Mouse (Mus musculus): ENCODE data around the gene Slc7a7. TPM values are rescaled to one million over a fixed set of nuclear protein-coding genes. Genes with fewer than 3 reads are reported as not detected.
A peak's percentile ranks its signal among the peaks of the same experiment; 100 is the strongest.

The Slc7a7 gene
- 1 to 10 TPM; 1.7 to 2.8 TPM for total RNA-seq (2021)

DNA sequence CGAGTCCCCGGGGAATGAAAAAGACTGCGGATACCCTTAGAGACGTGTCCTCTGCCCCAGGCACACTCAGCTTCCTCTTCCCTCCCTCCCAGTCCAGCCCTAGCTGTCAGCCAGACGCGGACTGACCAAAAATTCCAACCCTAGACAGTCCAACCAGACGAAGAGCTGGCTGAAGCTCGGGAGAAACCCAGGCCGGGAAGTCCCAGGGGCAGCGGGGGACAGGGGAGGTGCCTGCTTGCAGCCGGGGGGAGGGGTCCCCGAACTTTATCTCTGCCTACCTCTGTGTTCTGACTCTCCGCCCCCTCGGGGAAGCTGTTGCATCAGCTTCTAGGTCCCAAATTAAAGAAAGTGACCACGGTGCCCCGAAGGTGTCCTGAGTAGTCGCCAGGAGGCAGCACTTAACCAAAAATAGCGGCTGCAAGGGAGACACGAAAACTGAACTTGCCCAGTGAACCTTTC is at the start of gene Slc7a7:
Gene Slc7a7, minus strand, starts transcription at position 158 of the 459 bp plus-strand sequence.
- intact Hi-C loops (cut with DNase I) = no loop called here
- DNase-seq (ENCODE audit: low spot score in 2 of 2) = no peak

DNA sequence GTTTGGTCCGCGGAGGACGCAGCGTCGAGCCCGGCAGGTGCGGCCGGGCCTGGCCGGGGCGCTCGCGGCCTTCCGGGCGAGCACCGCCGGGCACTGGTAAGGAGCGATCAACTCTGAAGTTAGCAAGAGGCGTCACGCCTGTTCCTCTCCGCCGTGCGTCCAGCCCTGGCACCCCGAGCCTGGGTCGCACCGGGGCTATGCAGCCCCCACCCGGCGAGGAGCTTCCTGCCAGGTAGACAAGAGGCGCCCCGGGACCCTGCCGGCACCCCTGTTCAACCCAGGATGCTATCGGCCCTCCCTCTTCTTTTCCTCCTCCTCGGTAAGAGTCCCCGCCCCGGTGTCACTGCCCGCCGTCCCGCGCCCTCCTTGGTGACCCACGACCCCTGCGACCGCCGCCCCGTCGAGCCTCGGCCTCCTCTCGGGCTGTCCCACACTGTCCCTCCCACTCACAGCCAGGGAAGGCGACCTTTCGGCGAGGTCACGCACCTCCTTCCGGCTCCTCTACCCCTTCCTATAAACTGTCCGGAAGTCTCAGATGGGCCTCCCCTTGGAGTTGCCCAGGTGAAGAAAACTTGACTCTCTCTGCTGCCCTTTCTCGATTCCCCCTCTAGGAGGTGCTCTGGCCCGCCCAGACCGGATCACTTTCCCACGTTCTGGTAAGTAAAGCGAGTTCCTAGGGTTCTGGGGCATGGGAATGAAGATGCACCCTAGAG is 46.9 kb upstream of the Slc7a7 start:
- DNase-seq (ENCODE audit: low spot score in 2 of 2) = peak in 1 of 2 experiments; percentile 29
- intact Hi-C loops (cut with DNase I) = loop anchor here (2.0 kb wide), 2 partner anchors 14 to 28 kb away; no protein-coding TSS in a partner anchor

DNA sequence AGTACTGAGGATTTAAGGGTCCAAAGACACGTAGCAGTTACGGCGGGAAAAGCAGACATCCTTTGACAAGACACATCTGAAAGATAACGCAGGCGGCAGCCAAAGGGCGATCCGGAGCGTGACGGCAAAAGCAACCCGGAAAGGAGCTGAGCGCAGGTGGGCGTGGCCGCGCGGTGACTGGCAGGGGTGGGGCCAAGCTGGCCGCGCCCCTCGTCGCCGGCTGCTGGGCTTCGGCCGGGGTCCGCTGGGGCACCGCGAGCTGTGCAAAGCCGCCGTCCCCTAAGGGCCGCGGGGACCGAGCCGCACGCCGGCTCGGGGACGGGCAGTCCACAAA is 46.3 kb upstream of the Slc7a7 start, which contains the start of gene Lrp10:
Gene Lrp10, plus strand, starts transcription at position 179 of the 334 bp plus-strand sequence.
- DNase-seq (ENCODE audit: low spot score in 2 of 2) = peak; percentile 82 to 85
- intact Hi-C loops (cut with DNase I) = loop anchor here (2.0 kb wide), 2 partner anchors 15 to 29 kb away; no protein-coding TSS in a partner anchor

DNA sequence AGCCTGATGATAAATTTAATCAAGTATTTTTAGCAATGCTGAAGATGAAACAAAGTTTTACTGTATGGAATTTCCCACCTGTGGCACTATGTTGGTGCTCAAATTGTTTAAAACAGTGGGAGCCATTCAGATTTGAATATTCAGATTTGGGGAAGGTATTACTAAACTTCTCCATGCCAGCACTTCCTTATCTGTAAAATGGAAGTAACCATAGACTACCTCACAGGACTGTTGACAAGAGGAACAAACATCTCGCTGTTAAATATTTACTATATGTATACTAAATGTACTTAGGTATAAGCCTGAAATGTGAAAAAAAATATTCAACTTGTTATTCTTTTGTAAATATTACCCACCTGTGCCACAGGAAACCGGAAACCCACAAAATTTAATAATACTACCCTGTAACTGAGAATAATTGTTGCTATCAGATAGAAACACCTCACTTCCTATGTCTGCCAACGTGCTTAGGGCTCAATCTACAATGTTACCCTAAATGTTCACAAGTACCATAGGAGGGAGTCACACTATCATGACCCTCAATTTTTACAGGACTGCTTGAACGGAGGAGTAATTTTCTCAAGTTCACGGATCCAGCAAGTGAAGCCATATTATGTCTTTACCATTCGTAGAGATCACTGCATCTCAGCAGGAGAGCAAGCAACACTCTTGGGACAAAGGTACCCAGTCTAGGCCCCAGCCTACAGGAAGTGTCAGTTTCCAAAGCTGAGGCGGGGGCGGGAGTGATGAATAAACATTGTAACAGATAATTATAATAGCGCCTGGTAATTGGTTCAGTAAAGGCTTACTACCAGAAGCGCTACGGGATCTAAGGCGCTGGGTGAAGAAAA is 45.8 kb upstream of the Slc7a7 start:
- no peak for DNase-seq (ENCODE audit: low spot score in 2 of 2)
- intact Hi-C loops (cut with DNase I) = no loop called here

DNA sequence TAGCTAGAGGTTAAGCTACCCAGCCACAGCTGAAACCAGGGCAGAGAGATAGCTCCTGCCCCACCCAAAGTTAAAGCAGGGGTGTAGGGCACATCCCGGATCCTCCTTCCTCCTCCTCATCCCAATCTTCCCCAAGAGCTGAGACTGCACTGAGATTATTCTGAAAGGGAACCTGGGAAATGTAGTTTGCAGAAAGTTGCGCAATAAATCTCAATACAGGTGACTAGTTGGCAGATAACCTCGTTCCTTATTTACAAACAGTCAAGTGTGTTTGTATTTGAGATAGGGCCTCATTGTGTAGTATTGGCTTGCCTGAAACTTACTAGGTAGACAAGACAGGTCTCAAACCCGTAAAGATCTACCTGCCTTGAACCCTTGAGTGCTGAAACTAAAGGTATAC is 44.6 kb upstream of the Slc7a7 start:
- no peak for DNase-seq (ENCODE audit: low spot score in 2 of 2)
- intact Hi-C loops (cut with DNase I) = no loop called here

DNA sequence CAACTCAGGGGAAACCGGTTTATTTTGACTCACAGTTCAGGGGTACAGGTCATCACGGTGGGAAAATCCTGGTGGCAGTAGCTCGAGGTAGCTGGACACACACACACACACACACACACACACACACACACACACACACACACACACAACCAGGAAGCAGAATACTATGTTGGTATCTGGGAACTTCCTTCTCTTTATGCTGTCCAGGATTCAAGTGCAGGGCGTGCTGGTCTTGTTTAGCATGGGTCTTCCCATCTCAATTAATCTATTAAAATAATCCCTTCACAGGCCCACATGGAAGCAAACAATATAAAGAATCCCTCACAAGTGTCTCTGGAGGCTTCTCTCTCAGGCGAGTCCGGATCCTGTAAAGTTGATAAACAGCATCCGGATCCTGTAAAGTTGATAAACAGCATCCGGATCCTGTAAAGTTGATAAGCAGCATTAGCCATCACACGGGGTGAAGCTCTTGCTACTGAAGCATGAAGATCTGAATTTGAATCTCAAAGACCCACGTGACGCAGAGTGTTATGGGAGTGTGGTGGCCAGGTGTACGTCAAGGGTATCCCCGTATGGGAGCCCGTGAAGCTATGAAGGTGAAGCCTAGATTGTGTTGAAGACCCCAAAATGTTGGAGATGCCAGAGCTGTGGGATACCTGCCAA is 40.5 kb upstream of the Slc7a7 start:
- intact Hi-C loops (cut with DNase I) = loop anchor here (2.0 kb wide), 1 partner anchor 53 kb away; no protein-coding TSS in a partner anchor
- no peak for DNase-seq (ENCODE audit: low spot score in 2 of 2)

DNA sequence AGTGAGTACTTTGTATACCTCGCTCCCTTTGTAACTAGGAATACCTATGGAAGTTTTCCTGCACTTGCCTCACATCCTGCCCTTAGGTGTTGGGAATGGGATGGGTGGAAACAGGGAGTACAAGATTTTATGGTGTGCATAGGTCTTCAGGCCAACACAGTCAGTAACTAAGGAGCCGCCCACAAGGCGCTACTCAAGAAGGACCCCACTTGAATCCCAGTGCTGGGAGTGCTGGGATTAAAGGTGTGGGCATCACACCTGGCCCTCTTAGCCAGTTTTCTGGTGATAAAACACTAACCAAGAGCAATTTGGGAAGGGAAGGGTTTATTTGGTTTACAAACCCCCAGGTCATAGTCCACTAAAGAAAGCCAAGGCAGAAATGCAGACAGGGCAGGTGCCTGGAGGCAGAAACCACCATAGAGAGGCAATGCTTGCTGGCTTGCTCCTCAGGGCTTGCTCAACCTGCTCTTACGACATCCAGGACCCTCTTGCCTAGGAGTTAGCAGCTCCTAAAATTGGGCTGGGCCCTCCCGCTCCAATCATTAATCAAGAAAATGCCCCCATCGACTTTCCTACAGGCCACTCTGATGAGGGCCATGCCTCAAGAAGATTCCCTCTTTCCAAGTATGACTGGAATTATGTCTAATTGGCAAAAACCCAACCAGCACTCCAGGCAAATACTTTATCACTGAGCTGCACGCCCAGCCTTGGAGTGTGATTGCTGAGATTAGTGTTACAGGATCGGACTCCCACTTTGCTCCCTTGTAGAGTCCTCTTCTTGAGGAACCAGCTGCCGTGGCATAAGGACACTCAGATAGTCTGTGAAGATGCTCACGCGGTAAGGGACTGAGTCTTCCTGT is 37.3 kb upstream of the Slc7a7 start:
- DNase-seq (ENCODE audit: low spot score in 2 of 2) = no peak

DNA sequence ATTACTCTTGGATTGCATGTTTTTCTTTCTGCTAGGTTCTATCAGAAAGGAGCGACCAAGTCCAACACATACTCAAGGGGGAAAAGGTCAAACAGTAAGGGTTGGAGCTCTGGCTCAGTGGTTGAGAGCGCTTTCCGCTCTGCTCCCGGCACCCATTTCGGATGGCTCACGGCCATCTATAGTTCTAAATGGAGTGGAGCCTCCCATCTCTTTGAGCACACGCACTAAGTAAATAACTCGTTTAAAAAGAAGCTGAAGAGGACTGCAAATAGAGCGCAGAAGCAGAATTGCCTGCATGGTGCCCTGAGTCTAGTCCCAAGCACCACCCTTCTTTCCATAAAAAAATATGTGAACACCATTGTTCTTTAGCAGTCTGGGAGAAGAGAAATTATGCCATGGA is 36.0 kb upstream of the Slc7a7 start:
- intact Hi-C loops (cut with DNase I) = no loop called here

More for the DNA sequence above, 37.3 kb upstream of the Slc7a7 start:
- intact Hi-C loops (cut with DNase I) = no loop called here

DNA sequence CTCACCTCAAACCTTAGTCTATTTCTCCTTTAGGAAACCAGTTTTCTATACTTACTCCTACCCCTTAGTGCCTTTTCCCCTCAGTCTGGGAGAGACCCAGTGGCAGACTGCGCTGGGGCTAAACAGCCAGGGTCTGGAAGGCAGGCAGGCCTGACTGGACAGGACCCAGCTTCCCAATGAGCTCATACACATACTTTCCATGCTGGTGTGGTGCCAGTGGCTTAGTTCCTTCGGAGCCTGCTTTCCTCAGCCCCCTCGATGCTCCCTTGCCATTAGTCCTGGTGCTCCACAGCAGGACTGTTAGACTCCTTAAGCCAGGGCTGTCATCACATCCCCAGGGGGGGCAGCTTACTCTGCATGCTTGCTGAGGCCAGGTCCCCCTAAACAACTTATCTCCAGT is 27.9 kb upstream of the Slc7a7 start:
- intact Hi-C loops (cut with DNase I) = loop anchor here (5.0 kb wide), 1 partner anchor 383 kb away; no protein-coding TSS in a partner anchor
- no peak for DNase-seq (ENCODE audit: low spot score in 2 of 2)

More for the DNA sequence above, 36.0 kb upstream of the Slc7a7 start:
- DNase-seq (ENCODE audit: low spot score in 2 of 2) = no peak

DNA sequence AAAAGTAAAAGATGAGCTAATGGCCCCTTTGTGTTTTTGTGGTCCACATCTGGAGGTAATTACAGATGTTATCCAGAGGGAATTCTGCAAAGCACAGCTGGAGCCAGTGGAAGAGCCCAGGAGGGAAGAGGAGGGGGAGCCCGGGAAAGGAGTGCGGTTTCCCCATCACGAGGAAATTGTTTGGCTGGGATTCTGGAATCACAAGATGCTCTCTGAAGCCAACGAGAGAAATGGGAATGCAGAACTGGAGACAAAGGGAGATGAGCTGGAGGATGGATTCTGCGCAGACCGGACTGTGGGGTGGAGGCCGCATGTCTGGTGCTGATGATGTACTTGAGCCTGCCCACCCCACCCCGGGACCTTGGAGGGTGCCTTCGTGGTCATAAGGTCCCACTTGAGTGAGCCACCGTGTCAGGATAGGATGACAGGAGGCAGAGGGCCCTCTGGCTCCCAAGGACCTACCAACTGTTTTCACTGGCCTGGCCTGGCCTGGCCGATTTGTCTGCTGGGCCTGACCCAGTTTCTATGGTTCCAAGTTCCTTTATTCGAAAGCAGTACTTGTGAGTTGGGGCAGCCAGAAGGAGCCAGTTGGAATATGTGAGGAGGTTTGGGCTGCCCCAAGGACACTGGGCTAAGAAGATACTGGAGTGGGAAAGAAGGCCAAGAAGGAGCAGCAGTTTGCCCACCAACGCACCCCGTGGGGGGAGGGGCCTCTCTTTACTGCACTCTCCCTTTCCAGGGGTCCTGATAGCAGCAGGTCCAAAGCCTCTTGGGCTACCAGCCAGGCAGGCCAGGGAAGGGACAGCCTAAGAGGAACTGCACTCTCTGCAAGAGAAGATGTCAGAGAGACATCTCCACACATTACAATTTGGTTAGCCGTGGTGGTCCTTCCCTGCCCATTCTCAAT is 26.4 kb upstream of the Slc7a7 start:
- intact Hi-C loops (cut with DNase I) = loop anchor here (5.0 kb wide), 1 partner anchor 33 kb away; the partner anchor contains the start of gene Rem2
- DNase-seq (ENCODE audit: low spot score in 2 of 2) = no peak

DNA sequence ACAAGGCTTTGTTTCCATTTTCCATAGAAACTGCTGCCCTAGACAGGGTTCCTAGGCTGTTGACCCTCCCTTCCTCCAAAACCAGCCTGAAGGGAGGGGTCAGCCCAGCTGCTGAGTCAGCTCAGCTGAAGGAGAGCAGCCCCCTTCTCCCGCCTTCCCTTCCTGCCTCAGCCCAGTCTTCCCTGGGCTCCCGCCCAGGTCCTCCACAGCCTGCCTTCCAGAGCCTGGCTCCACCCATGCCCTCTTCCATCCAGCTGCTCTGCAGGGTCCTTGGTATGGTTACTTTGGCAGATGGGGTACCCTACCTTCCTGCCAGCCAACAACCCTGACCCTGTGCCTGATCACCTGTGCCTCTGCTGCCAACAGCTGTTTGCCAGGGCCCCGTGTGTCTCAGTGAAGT is 25.6 kb upstream of the Slc7a7 start:
- intact Hi-C loops (cut with DNase I) = loop anchor here (5.0 kb wide), 1 partner anchor 34 kb away; the partner anchor contains the start of gene Rem2
- no peak for DNase-seq (ENCODE audit: low spot score in 2 of 2)

DNA sequence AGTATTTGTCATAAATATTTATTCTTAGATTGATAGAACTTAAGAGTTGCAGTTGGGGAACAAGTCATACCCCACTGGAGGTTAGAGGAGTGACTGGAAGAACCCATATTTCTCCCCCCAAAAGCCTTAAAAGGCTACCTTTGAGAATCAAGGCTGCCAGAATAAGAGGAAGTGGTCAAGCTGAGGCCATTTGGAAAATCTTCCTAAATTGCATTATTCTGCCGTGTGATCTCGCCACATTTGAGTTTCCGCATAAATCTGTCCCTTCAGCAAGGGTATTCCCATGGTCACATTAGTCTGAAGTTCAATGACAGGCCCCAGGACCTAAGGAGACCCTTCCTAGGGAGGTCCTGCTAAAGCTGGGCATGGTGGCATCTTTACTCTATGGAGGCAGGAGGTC is 25.0 kb upstream of the Slc7a7 start:
- intact Hi-C loops (cut with DNase I) = loop anchor here (5.0 kb wide), 1 partner anchor 35 kb away; the partner anchor contains the start of gene Rem2
- no peak for DNase-seq (ENCODE audit: low spot score in 2 of 2)

DNA sequence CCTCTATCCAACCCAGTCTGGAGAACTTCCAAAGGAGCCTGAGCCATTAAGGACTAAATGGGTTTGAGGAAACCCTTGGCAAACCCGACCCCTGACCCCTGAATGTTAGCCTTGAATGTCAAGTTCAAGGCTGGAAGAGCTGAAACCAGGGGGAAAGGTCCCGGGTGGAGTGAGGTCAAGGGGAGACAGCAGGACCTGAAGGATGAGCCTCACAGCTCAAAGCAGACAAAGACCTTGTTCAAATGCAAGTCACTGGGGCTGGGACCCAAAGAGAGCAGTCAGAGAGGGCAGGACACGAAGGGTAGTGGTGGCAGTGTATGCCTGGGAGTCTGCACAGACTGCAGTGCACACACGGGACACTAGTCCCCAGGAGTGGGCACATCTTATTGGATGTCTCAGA is 23.8 kb upstream of the Slc7a7 start:
- no peak for DNase-seq (ENCODE audit: low spot score in 2 of 2)
- intact Hi-C loops (cut with DNase I) = loop anchor here (5.0 kb wide), 1 partner anchor 36 kb away; the partner anchor contains the start of gene Rem2

DNA sequence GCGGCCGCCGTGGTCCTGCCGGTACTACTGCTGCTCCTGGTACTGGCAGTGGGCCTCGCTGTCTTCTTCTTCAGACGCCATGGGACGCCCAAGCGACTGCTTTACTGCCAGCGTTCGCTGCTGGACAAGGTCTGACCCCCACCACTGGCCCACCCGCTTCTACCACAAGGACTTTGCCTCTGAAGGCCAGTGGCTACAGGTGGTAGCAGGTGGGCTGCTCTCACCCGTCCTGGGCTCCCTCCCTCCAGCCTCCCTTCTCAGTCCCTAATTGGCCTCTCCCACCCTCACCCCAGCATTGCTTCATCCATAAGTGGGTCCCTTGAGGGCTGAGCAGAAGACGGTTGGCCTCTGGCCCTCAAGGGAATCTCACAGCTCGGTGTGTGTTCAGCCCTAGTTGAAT is 23.0 kb upstream of the Slc7a7 start:
- DNase-seq (ENCODE audit: low spot score in 2 of 2) = no peak
- intact Hi-C loops (cut with DNase I) = loop anchor here (5.0 kb wide), 1 partner anchor 37 kb away; the partner anchor contains the start of gene Rem2

DNA sequence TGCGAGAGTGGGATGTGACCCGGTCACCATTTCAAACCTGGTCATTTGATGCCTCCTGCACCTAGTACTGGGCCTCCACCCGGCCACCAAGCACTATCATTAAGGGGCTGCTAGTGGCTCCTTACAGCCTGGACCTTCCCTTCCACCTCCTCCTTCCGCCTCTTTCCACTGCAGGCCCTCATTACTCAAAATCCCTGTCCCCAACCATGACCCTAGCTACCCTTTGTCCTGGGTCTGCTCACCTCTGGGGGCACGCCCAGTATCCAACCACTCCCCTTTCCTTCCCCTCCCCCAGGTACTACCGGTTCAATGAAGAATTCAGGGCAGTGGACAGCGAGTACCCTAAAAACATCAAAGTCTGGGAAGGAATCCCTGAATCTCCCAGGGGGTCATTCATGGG is 22.0 kb upstream of the Slc7a7 start:
- intact Hi-C loops (cut with DNase I) = loop anchor here (5.0 kb wide), 1 partner anchor 38 kb away; the partner anchor contains the start of gene Rem2
- DNase-seq (ENCODE audit: low spot score in 2 of 2) = no peak

DNA sequence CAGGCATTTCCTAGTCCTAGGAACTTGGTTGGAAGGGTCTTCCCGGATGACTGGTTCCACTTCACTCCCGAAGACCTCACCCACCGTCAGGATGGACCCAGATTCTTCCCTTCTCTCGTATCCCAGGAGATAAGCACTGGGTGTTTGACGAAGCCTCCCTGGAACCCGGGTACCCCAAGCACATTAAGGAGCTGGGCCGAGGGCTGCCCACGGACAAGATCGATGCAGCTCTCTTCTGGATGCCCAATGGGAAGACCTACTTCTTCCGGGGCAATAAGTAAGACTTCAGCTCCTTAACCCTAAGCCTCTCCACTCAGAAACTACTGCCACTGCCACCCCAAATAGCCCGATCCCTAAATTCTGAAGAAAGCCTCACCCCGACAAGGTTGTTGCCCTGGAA is 21.6 kb upstream of the Slc7a7 start:
- no peak for DNase-seq (ENCODE audit: low spot score in 2 of 2)

DNA sequence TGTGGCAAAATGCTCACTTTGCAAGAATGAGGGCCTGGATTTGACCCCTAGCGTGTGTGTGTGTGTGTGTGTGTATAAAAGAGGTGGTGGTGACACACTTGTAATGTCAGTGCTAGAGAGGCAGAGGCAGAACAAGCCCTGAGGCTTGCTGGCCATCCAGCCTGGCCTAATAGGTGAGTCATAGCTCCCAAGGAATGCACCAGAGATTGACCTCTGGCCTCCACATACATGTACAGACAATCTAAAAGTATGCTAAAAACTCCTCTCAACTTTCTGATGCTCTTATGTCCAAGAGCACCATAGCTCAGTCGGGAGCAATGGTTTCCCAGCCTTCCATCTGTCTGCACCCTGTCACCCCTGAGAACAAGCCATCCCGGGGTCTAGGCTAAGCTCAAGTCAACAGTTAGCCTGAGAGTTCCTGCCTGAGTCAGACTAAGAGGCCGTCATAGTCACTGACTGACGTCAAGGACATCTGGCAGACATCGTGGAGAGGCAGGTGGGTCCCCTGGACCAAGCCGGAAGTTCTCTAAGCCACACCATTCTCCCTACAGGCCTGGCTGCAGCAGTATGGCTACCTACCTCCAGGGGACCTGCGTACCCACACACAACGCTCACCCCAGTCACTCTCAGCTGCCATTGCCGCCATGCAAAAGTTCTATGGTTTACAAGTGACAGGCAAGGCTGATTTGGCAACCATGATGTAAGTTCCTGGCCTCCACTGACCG is 17.8 kb upstream of the Slc7a7 start:
- intact Hi-C loops (cut with DNase I) = no loop called here
- no peak for DNase-seq (ENCODE audit: low spot score in 2 of 2)

More for the DNA sequence above, 21.6 kb upstream of the Slc7a7 start:
- intact Hi-C loops (cut with DNase I) = no loop called here

All from left cerebral cortex, postnatal 25 days (tissue).